Mouse (Mus musculus) hindbrain, embryonic 16.5 days (tissue): ENCODE results near the gene Pard3b. TPM values are rescaled to one million over a fixed set of nuclear protein-coding genes. Genes with fewer than 3 reads are reported as not detected.
"Not testable (repeated sequence)": the region's sequence is repeated elsewhere in the genome, so short reads cannot be mapped to it uniquely, and the experiment has no call there.

ENCODE experiments used
- ATAC-seq: fragments of 200-750 bp; cut with Nextera tagmentation; 2 replicates; pipeline ENCODE4 v1.8.0; 2017; ENCODE audit warnings: moderate TSS enrichment, moderate library complexity
- H3K27ac ChIP-seq: fragments of 300-500 bp; sonication (generic); 2 replicates; pipeline ENCODE4 v1.5.1; 2014; ENCODE audit warnings: low read depth, mild to moderate bottlenecking, control low read depth, low read length, moderate library complexity
- H3K27me3 ChIP-seq: fragments of 300-500 bp; sonication (generic); replicated peaks from 2 replicates; pipeline ENCODE4 v1.6.1; 2014; ENCODE audit warnings: low read length; ENCODE audit not compliant: control insufficient read depth, insufficient read depth
- H3K36me3 ChIP-seq: fragments of 300-500 bp; sonication (generic); 2 replicates; pipeline ENCODE4 v1.6.1; 2014; ENCODE audit warnings: mild to moderate bottlenecking, low read length, moderate library complexity, mixed read lengths; ENCODE audit not compliant: control insufficient read depth, insufficient read depth
- H3K4me1 ChIP-seq: fragments of 300-500 bp; sonication (generic); 2 replicates; pipeline ENCODE4 v1.6.1; 2014; ENCODE audit warnings: low read depth, low read length; ENCODE audit not compliant: control insufficient read depth, insufficient read depth
- H3K4me2 ChIP-seq: fragments of 300-500 bp; sonication (generic); 2 replicates; pipeline ENCODE4 v1.6.1; 2014; ENCODE audit warnings: mild to moderate bottlenecking, low read length, control low read depth, moderate library complexity
- H3K4me3 ChIP-seq: fragments of 300-500 bp; sonication (generic); 2 replicates; pipeline ENCODE4 v1.5.1; 2014; ENCODE audit warnings: mild to moderate bottlenecking, low read length, control low read depth, moderate library complexity
- H3K9ac ChIP-seq: fragments of 300-500 bp; sonication (generic); 2 replicates; pipeline ENCODE4 v1.6.1; 2014; ENCODE audit warnings: low read depth, mild to moderate bottlenecking, control low read depth, low read length, moderate library complexity
- H3K9me3 ChIP-seq: fragments of 300-500 bp; sonication (generic); 2 replicates; pipeline ENCODE4 v1.6.1; 2014; ENCODE audit warnings: mild to moderate bottlenecking, low read length, moderate library complexity; ENCODE audit not compliant: control insufficient read depth
- WGBS: fragments of 180-500 bp; shearing (Covaris S2); extraction: QIAGEN DNeasy Blood & Tissue Kit; methylation state at CpG from one replicate; pipeline ENCODE4 v1.1.7; 2014; 5-methylcytosine and 5-hydroxymethylcytosine counted together
- polyA plus RNA-seq: library from polyadenylated mRNA; unstranded; fragments of >200 nt; fragmentation: Nextera tagmentation; extraction: Ambion mirVana; gene quantifications from 2 replicates; pipeline ENCODE4 v1.2.1, GENCODE M21; 2015

Pard3b gene
- polyA plus RNA-seq, 1 experiment from 2014 or later = 8.9 TPM

DNA sequence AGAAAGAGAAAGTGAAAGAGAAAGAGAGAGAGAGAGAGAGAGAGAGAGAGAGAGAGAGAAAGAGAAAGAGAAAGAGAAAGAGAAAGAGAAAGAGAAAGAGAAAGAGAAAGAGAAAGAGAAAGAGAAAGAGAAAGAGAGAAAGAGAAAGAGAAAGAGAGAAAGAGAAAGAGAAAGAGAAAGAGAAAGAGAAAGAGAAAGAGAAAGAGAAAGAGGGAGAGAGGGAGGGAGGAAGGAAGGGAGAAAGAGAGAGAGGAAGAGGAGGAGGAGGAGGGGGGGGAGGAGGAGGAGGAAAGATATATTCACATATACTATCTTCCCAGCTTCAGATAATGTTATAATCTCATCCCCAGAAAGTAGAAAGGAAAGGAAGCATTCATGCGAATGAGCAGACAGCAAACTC lies 966.0 kb downstream of the Pard3b start:
- H3K36me3 ChIP-seq, H3K27ac ChIP-seq, H3K9ac ChIP-seq, H3K9me3 ChIP-seq, H3K4me2 ChIP-seq, H3K4me1 ChIP-seq, H3K27me3 ChIP-seq, ATAC-seq, H3K4me3 ChIP-seq: not testable (repeated sequence)
- WGBS = 94% methylated on average over 1 of the region's 1 CpGs

DNA sequence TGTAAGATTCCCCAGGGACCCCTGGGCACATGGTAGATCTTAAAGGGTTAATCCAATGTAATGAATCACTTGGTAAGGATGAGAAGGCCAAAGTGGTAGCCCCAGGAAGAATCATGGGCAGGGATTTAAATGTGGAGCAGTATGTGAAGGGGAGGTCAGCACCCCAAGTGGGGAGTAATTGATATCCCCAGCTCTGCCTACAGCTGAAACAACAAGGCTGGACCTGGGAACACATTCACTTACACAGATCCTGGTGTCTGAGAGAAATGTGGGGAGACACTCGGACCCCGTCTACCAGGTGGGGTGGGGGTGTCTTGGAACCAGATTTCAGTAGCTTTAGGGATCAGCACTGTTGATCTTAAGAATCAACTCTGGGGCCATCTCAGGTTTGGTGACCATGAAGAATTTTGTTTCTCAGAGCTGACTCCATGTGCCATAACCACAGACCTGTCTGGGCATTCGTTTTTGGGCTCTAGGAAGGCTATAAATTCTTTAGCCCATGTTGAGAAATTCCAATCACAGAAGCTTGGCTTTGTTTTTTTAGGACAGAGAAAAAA lies 979.6 kb downstream of the Pard3b start:
- Histone ChIP-seq H3K4me1 (no peaks in the 10 kb centered on the region), H3K27ac (no peak overlapping the region), H3K27me3 (no peaks in the 10 kb centered on the region), H3K4me2 (no peak overlapping the region), H3K4me3 (no peak overlapping the region), H3K36me3 (no peaks in the 10 kb centered on the region), H3K9ac (no peak overlapping the region), H3K9me3 (no peaks in the 10 kb centered on the region)
- 86% methylated on average over 3 of the region's 3 CpGs for WGBS
- no peak for ATAC-seq

DNA sequence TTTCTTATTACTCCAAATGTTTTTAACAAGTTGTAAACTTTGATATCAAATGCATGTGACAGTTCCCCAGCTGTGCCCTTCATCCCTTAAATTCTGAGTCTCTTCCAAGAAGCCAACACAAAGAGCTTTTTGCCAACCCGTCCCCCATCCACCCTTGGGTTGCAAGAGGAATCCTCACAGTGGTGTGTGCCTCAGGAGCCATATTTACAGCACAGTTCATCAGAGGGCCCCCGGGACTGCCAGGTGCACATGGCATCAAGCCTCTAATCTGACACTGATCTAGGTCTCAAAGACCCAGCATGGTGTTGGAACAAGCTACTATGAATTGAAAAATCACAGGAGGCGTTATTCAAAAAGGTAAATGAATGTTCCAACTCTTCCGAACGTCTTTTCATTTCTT lies 980.8 kb downstream of the Pard3b start:
- H3K27me3 ChIP-seq = no peaks in the 10 kb centered on the region

DNA sequence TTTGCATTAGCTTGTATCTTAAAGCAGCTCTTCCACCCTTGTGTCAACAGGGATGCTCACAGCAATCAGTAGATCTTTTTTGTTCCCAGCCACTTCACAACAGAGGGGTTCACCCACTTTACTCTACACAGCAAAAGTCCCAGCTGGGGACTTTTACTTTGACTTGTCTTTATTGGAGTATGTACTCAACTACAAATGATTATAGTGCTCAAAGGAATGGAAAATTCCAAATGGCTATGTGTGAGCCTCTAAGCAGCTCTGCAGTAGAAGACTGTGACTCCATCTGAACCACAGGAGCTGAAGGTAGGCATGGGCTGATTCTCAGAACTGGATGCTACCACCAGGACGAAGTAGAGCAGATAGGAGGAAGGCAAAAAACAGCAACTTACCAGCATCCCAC lies 983.8 kb downstream of the Pard3b start:
- Histone ChIP-seq H3K9me3 (no peaks in the 10 kb centered on the region), H3K4me2 (no peak overlapping the region), H3K4me1 (no peaks in the 10 kb centered on the region), H3K27me3 (no peaks in the 10 kb centered on the region), H3K9ac (no peak overlapping the region), H3K4me3 (no peak overlapping the region), H3K36me3 (no peaks in the 10 kb centered on the region), H3K27ac (no peak overlapping the region)
- WGBS = 100% methylated on average over 1 of the region's 1 CpGs
- no peak for ATAC-seq

More for the DNA sequence above, 980.8 kb downstream of the Pard3b start:
- Histone ChIP-seq H3K9ac (no peak overlapping the region), H3K4me1 (no peaks in the 10 kb centered on the region), H3K4me2 (no peak overlapping the region), H3K4me3 (no peak overlapping the region), H3K9me3 (no peaks in the 10 kb centered on the region), H3K27ac (no peak overlapping the region), H3K36me3 (no peaks in the 10 kb centered on the region)
- ATAC-seq = no peak
- 89% methylated on average over 5 of the region's 5 CpGs for WGBS

DNA sequence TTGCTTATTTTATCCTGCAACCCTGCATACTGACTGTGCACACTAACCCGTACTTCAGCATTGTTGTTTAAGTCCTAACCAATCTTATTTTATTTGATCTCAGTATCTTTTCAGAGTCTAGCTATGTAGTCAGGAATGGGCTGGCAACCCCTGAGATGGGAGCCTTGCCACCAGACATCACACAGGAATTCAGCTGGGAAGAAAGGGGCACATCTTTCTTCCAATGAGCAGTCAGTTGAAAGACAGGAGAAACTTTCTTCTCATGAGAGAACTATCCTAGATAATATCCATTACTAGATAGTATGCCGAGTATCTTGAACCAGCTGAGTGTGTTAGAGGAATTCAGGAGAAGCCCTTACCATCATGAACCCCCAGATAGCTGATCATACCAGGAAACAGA lies 985.5 kb downstream of the Pard3b start:
- Histone ChIP-seq H3K27me3 (no peaks in the 10 kb centered on the region), H3K9ac (no peak overlapping the region), H3K4me1 (no peaks in the 10 kb centered on the region), H3K4me3 (no peak overlapping the region), H3K9me3 (no peaks in the 10 kb centered on the region), H3K4me2 (no peak overlapping the region), H3K27ac (no peak overlapping the region), H3K36me3 (no peaks in the 10 kb centered on the region)
- 87% methylated on average over 2 of the region's 2 CpGs for WGBS
- ATAC-seq = no peak

DNA sequence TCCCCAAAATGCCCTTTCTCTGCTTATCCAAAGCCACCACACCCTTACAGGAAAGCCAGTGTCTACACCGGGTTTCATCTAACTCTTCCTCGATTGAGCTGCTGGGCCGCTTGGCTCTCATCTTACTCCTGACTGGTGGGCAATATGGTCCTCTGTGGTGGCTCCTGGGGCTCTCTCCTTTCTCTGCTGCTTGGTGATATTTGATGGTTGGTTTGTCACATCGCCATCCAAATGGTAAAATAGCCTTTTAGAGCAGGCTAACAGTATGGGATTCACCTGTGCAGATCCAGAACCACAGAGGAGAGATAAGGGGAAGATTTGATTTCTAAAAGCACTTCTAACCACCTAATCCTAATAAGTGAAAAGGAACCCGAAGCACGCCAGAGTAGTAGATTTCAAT lies 986.2 kb downstream of the Pard3b start:
- H3K36me3 ChIP-seq = no peaks in the 10 kb centered on the region
- no peak overlapping the region for H3K4me3 ChIP-seq
- no peak overlapping the region for H3K9ac ChIP-seq
- 94% methylated on average over 6 of the region's 6 CpGs for WGBS
- no peaks in the 10 kb centered on the region for H3K9me3 ChIP-seq
- no peaks in the 10 kb centered on the region for H3K4me1 ChIP-seq
- no peak for ATAC-seq
- H3K27me3 ChIP-seq = no peaks in the 10 kb centered on the region
- no peak overlapping the region for H3K4me2 ChIP-seq
- H3K27ac ChIP-seq = no peak overlapping the region

DNA sequence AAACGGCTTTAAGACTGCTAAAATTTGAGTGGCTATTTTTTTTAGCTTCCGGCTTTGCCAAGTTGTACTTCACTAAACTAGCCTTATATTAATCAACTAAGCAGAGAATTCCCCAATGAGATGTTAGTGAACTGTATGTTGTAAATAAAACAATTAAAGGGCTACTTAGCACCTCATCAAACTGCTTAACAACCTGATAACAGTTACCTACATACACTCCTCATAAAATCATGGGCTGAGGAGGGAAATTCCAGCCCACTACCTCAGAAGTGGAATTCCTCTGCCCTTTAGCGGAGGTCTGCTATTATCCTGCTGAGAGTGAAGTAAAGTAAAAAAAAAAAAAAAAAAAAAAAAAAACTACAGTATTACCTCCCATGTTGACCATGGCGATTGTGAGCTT lies 986.7 kb downstream of the Pard3b start:
- H3K36me3 ChIP-seq = no peaks in the 10 kb centered on the region
- no peak overlapping the region for H3K9ac ChIP-seq
- H3K27me3 ChIP-seq = no peaks in the 10 kb centered on the region
- 84% methylated on average over 4 of the region's 4 CpGs for WGBS
- H3K4me1 ChIP-seq = no peaks in the 10 kb centered on the region
- H3K4me3 ChIP-seq = no peak overlapping the region
- no peaks in the 10 kb centered on the region for H3K9me3 ChIP-seq
- H3K27ac ChIP-seq = no peak overlapping the region
- no peak for ATAC-seq
- H3K4me2 ChIP-seq = no peak overlapping the region

DNA sequence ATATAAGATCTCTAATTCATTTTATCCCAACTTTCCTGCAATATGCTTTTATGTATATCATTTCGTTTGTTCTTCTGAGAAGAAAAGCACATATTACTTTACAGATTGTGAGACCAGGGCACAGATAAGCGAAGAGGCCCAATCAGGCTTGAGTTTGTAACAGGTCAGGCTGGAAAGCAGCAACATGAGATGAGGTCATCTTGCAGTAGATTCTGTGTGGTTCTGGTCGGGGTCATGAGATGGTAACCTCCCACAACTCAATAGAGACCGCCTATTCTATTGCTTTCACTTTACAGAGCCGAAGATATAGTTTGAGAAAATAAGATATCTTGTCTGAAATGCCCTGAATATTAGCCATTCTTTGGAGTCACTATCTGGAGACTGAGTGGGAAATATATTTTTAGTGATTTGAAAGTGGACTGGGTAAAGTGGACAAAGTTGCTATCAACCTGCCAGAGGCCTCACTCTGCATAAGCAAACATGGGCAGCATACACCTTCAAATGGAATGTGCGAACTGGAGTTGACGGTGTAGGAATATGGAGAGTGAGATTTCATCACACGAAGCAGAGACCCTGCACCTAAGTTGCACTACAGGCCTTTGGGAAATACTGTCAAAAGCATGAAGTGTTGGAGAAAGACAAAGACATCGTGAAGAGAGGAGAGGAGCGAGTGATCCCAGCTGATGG lies 987.3 kb downstream of the Pard3b start:
- Histone ChIP-seq H3K9ac (no peak overlapping the region), H3K27me3 (no peaks in the 10 kb centered on the region), H3K4me2 (no peak overlapping the region), H3K4me1 (no peaks in the 10 kb centered on the region), H3K36me3 (no peaks in the 10 kb centered on the region), H3K4me3 (no peak overlapping the region), H3K9me3 (no peaks in the 10 kb centered on the region), H3K27ac (no peak overlapping the region)
- 91% methylated on average over 10 of the region's 10 CpGs for WGBS
- no peak for ATAC-seq

DNA sequence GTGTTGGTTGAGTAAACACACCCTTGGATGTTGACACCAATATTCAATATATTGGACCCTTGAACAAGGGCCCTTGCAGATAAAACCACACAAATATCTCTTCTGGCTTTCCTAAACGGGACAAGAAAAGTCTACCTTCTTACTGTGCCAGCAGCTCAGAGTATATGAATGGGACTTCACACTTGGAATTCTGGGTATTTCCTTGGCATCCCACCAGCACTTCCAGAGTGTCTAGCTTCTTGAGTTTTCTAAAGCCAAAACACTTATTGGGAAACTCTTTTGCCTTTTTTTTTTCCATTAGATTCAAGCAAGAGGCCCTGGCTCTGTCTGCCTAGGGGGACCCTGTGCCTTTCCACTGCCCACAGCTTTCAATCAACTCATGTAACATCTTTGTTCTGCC lies 991.3 kb downstream of the Pard3b start:
- Histone ChIP-seq H3K27ac (no peak overlapping the region), H3K4me2 (no peak overlapping the region), H3K9ac (no peak overlapping the region), H3K4me3 (no peak overlapping the region), H3K27me3 (no peaks in the 10 kb centered on the region), H3K36me3 (no peaks in the 10 kb centered on the region), H3K4me1 (no peaks in the 10 kb centered on the region), H3K9me3 (no peaks in the 10 kb centered on the region)
- 65% methylated on average over 1 of the region's 1 CpGs for WGBS
- no peak for ATAC-seq
